Mouse (Mus musculus) naive thymus-derived CD4-positive, alpha-beta T cell, adult 2 months (primary cell): ENCODE results near the gene Gm3033.
"Not testable (repeated sequence)": the region's sequence is repeated elsewhere in the genome, so short reads cannot be mapped to it uniquely, and the experiment has no call there.

ENCODE experiments used
- DNase-seq: peaks from one replicate; pipeline ENCODE4 v3.0.0-alpha.2; 2011; ENCODE audit warnings: low read depth

Gene Gm3033

DNA sequence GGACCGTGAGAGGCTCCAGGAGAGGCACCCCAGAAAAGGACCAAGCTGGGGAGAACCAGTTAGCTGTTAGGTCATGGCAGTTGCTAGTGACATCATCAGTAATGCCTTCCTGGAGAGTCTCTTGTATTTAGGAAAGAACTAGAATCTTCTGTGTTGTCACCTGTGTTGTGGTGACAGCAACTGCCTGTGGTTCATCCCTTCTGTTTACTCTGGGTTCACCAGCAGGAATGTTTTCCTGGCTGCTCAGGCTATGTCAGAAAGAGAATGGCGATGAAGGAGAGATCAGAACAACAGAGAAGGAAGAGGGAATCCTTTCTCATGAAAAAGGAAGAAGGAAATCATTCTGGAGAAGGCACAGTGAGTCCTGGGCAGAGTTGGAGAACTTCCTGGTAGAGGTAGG is at the start of gene Gm3033:
Gm3033 (plus strand) TSS at position 301 of the 400 bp plus-strand sequence.
- not testable (repeated sequence) for DNase-seq

GRCm38 (mm10) chr14:3809774-3810173 is 36.3 kb upstream of the Gm3033 start, which contains the start of gene Gm3002:
Gene Gm3002, plus strand, starts transcription at chr14:3810074.
- DNase-seq, result not testable (repeated sequence)

DNA sequence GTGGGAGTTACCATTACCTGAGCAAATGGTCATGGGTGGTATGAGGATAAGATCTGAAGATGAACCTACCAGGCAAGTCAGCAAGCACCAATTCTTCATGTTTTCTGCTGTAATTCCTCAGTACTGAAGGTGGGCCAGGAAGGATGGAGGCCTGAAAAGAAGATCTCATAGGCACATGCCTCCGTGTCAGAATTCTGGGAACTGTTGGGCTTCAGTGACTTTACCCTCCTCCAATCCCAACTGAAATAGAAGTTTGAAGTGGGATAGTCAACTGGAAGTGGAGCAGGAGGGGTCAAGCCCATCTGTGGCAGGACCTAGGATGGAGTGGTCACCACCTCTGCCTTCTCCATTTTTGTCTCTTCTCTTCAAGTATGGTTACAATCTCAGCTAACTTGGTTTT is 37.8 kb downstream of the Gm3033 start, which contains the start of gene Gm2916:
Gm2916 (plus strand) TSS at position 301 of the 400 bp plus-strand sequence.
- not testable (repeated sequence) for DNase-seq
